Mouse (Mus musculus): Measurements from ENCODE around the gene Ccdc24. TPM values are rescaled to one million over a fixed set of nuclear protein-coding genes. Genes with fewer than 3 reads are reported as not detected.
A peak's percentile ranks its signal among the peaks of the same experiment; 100 is the strongest.

Gene Ccdc24
- total RNA-seq (2021), result 1 to 10 TPM; 3.1 to 3.3 TPM

DNA sequence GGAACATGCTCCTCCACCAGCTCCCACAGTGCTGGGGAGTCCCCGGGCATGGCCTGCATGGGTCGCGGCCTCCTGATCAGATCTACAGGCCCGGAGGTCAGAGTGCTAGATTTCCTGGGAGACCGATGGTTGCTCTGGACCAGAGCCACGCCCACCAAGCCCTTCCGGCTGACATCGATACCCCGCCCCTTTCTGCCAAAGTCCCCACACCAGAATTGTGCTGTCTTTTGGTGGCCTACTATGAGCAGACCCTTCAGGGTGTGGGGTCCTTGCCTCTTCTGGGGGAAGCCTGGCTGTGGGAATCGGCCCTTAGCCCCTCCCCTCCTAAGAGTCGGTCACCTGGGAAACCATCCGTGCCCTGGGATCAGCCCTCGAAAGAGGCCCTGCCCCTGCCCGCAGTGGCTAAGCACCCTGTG, at the start of gene Ccdc24:
Gene Ccdc24 (minus strand): TSS at position 87 of the 416 bp plus-strand sequence.
- DNase-seq (ENCODE audit: extremely low spot score in 1 of 2, low spot score in 2 of 2), result no peak
- intact Hi-C loops (cut with DNase I), result no loop called here

DNA sequence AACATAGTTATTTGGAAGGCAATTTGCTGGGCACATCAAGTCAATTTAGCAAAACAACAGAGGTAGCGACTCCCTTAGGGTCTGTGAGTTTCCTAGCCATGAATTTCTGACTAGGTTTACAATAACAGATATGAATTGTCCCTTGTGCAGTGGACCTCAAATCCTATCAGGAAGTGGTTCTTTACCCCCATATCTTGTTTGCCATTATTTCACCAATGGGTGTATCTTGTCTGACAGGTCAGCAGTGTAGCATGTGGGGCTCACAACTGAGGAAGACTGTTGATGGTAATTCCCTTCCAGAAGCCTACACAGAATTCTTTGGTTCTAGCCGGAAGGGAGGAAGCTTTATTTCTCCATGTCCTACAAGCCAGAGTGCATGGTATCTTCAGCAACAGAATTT, 49.0 kb upstream of the Ccdc24 start:
- DNase-seq (ENCODE audit: extremely low spot score in 1 of 2, low spot score in 2 of 2), result no peak
- intact Hi-C loops (cut with DNase I), result loop anchor here (10.0 kb wide), 1 partner anchor 373 kb away; the partner anchor contains the start of gene Ptprf

DNA sequence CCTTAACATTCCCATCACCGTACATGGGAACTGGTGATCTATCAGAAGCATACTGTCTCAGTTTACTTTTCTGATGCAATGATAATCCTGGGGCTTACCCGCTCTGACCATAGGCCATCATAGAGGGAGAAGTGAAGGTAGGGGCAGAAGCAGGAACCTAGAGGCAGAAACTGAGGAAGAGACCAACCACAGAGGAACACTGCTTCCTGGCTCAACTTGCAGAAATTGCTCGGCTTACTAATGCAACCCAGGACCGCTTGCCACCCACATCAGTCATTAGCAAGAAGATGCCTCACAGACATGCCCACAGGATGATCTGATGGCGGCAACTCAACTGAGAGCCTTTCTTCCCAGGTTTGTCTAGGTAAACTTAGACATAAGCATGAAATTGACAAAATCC, 46.4 kb upstream of the Ccdc24 start:
- intact Hi-C loops (cut with DNase I), result no loop called here
- no peak for DNase-seq (ENCODE audit: extremely low spot score in 1 of 2, low spot score in 2 of 2)

DNA sequence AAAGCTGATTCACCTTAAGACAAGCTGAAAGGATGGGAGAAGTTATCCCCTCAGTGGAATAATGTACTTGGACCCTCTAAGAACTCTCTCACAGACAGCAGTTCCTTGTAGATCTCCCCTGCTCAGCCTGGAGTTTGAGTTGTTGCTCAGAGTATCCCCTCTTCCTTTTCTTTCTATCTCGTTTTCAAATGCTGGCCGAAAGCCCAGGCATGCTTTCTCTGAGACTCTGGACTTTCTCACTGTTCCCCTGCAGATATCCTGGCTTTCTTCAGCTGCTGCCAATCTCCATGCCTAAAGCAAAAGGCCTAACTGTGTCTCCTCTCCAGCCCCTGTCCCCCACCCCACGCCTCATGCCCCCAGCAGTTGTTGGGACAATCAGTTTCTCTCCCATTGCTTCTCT, 45.9 kb upstream of the Ccdc24 start:
- DNase-seq (ENCODE audit: extremely low spot score in 1 of 2, low spot score in 2 of 2), result no peak
- intact Hi-C loops (cut with DNase I), result no loop called here

DNA sequence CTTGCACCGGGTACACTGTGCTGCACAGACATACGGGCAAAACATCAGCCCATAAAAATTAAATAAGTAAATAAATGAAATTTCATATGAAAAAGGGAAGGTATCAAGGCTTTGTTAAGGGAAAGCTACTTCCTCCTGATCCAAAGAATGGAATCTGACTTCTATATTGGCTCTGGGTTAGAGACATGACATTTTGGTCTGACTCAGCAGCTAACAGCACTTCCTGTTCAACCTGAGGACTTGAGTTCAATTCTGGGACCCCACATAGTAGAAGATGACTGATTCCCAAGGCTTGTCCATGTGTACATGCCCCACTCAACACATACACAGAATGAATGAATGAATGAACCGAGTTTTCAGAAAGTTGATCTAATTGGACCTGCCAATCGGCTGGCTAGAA, 45.5 kb upstream of the Ccdc24 start:
- intact Hi-C loops (cut with DNase I), result no loop called here
- no peak for DNase-seq (ENCODE audit: extremely low spot score in 1 of 2, low spot score in 2 of 2)

DNA sequence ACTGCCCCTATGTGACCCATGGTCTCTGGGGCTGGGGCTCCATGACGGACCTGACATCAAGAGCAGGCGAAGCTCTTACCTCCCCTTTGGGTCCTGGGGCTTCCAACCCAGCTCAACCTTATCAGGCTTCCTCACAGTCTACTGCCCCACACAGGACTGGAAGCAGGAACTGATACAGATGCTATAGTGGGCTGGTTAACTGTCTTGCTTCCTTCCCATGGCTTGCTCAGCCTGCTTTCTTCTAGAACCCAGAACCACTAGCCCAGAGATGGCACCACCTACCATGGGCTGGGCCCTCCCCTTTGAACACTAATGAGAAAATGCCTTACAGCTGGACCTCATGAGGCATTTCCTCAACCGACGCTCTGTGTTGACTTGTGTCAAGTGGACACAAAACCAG, 45.0 kb upstream of the Ccdc24 start:
- intact Hi-C loops (cut with DNase I), result no loop called here
- DNase-seq (ENCODE audit: extremely low spot score in 1 of 2, low spot score in 2 of 2), result no peak

DNA sequence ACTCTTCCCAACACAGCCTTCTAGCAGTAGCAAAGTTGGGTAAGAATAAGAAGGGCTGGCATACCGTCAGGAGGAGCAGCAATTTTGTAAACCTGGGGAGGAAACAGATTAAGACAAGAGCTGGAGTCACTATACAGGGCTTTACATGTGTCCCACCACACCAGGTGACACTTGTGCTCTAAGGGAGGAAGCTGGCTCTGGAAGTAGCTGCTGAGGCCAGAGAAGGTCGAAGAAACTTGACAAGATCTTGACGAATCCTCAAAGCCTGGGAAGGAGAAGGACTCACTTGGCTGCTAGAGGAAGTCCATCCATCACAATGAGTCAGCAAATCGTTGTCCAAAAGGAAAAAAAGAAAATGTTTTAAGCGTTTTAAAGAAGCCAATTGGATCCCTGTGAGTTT, 44.0 kb upstream of the Ccdc24 start:
- intact Hi-C loops (cut with DNase I), result no loop called here
- no peak for DNase-seq (ENCODE audit: extremely low spot score in 1 of 2, low spot score in 2 of 2)

DNA sequence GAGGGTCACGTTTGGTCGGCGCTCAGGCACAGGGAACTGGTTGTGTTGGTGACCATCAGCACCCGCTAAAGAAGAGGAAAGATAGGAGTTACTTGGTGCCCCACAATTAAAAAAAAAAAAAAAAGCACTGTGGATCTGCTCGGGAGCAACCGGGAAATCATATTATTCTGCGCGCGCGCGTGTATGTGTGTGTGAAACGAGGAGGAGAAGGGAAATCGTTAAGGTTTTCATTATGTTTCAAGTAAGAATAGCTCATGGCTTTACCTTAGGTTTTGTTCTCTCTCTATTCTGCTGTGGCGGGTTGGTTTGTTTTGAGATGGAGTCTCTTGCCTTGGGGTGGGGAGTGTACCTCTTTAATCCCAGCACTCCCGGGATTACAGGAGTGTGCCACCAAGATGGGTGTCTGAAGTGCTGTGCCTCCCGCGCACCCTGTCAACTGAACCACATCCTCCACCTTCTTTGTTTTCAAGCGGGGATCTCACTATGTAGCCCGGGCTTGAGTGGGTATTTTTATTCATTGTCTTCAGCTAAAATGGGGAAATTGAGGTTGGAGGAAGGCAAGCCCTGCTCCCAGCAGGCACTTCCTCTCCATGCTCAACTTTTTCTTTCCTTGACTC, 43.2 kb upstream of the Ccdc24 start:
- no peak for DNase-seq (ENCODE audit: extremely low spot score in 1 of 2, low spot score in 2 of 2)

DNA sequence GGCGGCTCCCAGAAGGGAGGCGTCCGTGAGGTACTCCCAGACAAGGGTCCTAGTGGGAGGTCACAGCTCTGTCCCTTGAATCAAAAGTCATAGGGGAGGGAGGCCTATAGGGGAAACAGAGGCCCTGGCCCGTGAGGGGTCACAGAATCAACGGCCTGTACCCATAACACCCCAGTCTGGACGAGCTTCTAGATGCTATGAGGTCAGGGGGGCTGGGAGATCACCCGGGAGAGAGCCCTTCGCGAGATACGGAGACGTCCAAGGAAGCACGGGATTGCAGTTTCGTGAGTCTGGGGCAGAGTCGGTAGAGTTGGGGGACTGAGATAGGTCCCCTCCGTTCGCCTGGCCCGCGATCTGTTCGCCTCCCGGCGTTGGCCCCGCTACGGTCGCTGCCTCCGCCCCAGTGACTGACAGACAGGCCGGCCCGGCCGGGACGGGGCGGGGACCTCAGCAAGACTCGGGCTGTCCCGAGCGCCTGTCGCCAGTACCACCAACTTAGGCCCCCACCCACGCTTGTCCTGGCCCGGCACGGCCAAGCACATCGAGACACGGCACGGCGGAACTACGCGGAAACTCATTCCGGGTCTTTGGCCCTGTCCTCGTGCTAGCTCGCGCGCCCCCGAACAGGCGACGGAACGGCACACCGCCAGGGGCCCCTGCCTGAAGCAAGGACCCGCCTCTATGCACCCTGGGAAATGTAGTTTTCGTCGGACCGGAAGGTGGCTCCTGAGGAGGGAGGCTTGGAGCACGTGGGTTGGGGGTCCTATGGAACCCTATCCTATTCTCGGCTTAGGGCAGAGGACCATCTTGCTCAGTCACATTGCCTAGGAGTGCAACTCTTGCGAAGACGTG, 42.5 kb upstream of the Ccdc24 start, which contains the start of gene Ipo13:
Gene Ipo13 (minus strand): TSS at position 409 of the 852 bp plus-strand sequence.
- intact Hi-C loops (cut with DNase I), result no loop called here
- DNase-seq (ENCODE audit: extremely low spot score in 1 of 2, low spot score in 2 of 2), result peak; percentile 86 to 93

More for the DNA sequence above, 43.2 kb upstream of the Ccdc24 start:
- intact Hi-C loops (cut with DNase I), result no loop called here

DNA sequence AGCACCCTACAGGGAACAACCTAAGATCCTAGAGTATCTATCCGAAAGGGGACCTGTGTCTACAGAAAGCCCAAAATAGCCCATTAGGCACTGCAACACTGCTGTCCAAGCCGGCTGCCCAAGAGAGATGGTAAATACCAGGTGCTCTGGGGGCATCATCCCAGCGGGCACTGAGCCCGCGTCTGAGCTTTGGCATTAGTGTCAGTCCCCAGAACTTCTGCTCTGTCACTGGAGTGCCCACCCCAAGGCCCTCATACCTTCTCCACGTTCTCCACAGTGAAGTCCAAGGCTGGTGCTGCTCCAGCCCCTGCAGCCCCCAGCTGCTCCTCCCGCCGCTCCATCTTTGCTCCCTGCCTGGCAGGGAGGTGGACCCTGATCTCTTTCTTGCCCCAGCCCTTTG, 41.7 kb upstream of the Ccdc24 start:
- intact Hi-C loops (cut with DNase I), result no loop called here
- DNase-seq (ENCODE audit: extremely low spot score in 1 of 2, low spot score in 2 of 2), result no peak

DNA sequence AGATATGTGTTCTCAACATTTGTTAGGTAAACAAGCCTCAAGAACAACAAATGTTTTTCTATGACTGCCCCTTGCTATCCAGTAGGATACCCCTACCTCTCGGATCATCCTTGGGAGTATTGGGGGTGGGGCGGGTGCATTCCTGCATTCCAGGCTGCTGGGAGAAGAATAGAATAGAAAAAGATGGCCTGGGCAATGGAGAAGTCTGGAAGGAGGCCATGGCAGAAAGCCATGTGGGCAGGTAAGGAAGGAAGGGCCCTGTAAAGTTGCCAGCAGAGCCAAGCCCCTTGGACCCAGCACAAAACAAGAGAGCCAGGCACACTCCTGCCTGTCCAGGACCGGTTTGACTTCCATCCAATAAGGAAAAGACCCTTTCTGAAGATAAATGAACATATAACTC, 41.1 kb upstream of the Ccdc24 start:
- DNase-seq (ENCODE audit: extremely low spot score in 1 of 2, low spot score in 2 of 2), result peak in 1 of 2 experiments; percentile 67
- intact Hi-C loops (cut with DNase I), result no loop called here

DNA sequence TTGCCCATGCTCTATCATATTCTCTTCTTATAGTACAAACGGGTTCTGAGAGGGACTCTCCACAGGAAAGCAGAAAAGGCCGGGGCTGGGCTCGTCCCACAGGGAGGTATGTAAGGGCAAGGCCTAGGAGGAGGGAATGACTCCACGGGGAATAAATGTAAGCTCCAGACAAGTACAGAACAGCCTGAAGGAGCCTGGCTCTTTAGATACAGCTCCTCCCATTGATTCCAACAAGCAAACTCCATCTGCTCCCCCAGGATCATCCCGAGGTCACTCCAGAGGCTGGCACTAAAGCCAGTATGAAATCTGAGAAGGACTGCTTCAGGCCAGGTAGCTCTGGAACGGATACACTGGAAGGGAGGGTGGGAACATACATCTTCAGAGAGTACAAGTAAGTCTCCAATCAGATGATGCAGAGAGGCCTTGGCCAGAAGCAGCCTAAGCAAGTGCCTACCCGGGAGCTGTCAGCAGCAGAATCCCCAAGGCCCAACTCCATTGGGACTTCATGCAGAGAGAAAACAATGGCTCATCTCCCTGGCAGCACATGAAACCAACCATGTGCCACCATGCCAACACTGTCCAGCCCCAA, 40.4 kb upstream of the Ccdc24 start:
- no peak for DNase-seq (ENCODE audit: extremely low spot score in 1 of 2, low spot score in 2 of 2)
- intact Hi-C loops (cut with DNase I), result no loop called here

DNA sequence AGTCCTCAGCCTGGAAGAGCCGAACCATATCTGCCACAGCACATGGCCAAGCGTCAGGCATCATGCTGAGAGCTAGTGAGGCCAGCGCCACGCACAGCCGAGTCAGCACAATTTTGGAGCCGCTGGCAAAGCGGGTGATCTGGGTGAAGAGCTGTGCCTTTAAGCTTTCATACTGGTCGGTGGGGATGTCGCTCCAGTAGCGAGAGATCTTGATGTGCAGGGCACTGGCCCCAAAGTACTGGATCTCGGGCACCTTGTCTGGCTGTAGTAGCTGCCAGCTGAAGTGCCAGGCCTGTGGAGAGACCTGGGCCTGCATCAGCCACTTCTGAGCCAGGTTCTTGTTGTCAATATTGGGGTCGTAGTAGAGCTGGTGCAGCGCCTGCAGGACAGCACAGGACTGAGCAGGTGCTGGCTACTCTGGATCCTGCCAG, 39.8 kb upstream of the Ccdc24 start:
- DNase-seq (ENCODE audit: extremely low spot score in 1 of 2, low spot score in 2 of 2), result no peak
- intact Hi-C loops (cut with DNase I), result no loop called here

DNA sequence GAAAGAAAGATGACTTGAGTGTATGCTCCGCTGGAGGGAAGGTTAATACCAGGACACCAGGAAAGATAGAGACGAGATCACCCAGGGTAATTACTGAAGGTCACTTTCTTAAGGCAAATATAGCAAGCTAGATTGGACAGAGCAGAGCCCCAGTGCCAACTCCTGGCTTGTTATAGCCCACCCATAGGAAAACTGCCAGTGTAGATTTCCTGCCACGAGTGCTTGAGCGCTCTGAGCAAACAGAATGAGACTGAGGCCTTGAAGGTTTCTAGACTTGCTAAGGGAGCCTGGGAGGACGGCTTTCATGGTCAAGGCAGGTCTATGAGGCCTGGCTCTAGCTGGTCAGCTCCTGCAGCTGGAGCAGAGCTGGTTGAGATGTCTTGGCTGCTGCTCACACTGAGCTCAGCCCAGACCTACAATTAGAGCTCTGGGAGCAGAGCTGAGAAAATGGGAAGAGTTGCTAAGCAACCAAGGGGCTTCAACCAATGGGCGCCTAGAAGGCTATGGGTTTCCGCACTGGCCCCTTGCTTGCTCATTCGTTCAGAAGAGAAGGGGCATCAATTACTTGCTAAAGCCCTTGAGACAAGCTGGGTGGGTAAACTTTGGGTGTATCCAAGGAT, 36.6 kb upstream of the Ccdc24 start:
- intact Hi-C loops (cut with DNase I), result no loop called here
- peak in 1 of 2 experiments; percentile 65 for DNase-seq (ENCODE audit: extremely low spot score in 1 of 2, low spot score in 2 of 2)

DNA sequence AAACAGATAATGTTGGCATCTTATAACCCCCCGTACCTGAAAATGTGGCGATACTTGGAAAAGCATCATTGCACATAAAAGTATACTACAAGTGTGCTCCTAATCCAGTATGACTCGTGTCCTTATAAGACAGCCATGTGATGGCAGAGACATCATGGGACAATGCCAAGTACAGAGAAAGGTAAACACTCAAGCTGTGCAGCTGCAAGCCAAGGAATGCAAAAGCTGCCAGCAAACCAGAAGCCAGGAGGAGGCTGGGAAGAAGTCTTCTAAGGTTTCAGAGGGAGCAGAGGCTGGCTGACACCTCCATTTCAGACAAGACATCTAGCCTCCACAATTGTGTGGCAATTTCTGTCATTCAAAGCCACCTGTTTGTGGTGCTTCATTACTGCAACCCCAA, 33.8 kb upstream of the Ccdc24 start:
- intact Hi-C loops (cut with DNase I), result no loop called here
- no peak for DNase-seq (ENCODE audit: extremely low spot score in 1 of 2, low spot score in 2 of 2)

DNA sequence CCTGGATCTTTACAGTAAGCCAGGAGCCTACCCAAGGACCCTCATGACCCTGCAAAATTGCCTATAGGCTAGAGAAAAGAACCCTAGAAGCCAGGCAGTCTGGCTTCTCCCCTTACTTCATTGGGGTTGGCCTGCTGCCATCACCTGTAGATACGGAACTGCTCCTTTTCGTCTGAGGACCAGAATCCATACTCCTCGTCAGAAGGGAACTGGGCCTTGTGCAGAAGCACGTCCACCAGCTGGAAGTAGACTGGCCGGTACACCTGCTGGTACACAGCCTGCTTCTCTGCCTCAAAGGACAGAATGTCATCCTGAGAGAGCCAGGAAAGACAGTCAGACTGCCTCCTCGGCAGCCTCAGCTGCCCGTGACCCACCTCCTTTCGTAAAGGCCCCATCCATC, 32.4 kb upstream of the Ccdc24 start:
- intact Hi-C loops (cut with DNase I), result no loop called here
- DNase-seq (ENCODE audit: extremely low spot score in 1 of 2, low spot score in 2 of 2), result no peak

DNA sequence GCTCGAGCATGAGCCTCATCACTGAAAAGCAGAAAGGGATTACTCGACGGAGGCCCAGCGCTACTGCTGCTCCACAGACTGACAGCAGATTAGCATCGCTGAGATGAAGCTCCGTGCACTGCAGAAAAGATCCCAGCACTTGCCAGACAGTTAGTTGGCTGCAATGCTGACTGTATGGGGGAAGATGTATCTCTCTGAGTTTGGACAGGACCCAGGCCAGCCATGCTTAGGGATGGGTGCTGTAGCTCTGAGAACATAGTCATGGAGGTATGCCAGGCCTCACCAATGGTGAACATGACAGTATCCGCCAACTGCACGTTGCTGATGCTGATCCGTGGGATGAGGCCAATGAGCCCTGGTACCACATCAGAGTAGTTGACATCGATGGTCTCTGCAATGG, 31.7 kb upstream of the Ccdc24 start:
- DNase-seq (ENCODE audit: extremely low spot score in 1 of 2, low spot score in 2 of 2), result no peak
- intact Hi-C loops (cut with DNase I), result no loop called here

DNA sequence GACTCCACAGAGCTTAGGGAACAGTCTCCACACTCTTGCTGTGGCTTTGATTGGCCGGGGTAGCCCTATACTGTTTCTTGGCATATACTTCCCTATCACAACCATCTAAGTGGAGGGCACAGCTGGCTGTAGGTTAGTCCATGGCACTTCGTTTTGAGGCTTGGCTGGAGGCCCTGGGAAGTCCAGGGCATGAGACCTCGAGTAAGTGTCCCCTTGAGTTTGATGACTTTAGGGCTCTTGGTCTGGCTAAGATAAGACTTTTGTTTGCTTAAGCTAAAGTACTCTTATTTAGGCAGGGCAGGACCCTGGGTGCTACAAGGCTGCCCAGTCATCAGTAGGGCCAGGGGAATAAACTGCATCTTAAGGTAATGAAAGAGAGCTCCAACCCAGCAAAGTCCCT, 25.8 kb upstream of the Ccdc24 start:
- intact Hi-C loops (cut with DNase I), result no loop called here
- DNase-seq (ENCODE audit: extremely low spot score in 1 of 2, low spot score in 2 of 2), result no peak

DNA sequence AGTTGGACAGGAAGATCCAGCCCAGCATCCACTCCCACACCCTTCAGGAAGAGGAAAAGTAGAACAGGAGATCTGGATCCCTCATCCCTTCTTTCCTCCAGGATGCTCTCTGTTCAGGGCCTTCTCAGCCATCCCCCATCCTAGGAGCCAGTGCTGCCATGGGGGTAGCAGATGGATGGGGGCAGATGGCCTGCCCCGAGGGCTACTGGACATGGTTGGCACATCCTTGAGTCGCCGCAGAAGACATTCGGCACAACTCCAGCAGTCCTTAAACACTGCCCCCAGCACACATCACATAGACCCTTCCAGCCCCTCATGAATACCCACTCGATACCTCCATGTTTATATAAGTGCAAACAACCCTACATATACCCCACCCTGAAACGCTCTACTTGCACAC, 23.7 kb upstream of the Ccdc24 start:
- intact Hi-C loops (cut with DNase I), result no loop called here

DNA sequence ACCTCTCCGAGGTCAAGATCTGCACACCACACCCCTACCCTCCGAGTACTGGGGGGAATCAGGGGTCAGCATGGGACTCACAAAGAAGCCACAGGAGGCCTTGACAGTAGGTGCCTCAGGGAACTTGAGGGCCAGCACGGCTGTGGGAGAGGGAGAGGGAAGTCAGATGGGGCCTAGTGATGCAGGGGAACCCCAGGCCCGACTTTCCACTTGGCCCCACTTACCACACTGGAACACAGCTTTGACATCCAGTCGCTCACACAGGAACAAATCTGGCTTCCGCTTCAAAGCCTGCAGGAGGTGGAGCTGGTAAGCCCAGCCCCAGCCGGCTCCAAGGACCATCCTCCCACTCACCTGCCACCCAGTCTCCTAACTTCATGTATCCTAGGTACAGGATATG, 23.0 kb upstream of the Ccdc24 start:
- no peak for DNase-seq (ENCODE audit: extremely low spot score in 1 of 2, low spot score in 2 of 2)
- intact Hi-C loops (cut with DNase I), result no loop called here

More for the DNA sequence above, 23.7 kb upstream of the Ccdc24 start:
- no peak for DNase-seq (ENCODE audit: extremely low spot score in 1 of 2, low spot score in 2 of 2)
